Mouse (Mus musculus): ENCODE measurements at regions not wholly inside any gene's neighbourhood (a gene's known extent, or its start where the extent isn't known, plus 50 kb on each side); places are given as distances from the start of the nearest gene placed in this dataset.

DNA sequence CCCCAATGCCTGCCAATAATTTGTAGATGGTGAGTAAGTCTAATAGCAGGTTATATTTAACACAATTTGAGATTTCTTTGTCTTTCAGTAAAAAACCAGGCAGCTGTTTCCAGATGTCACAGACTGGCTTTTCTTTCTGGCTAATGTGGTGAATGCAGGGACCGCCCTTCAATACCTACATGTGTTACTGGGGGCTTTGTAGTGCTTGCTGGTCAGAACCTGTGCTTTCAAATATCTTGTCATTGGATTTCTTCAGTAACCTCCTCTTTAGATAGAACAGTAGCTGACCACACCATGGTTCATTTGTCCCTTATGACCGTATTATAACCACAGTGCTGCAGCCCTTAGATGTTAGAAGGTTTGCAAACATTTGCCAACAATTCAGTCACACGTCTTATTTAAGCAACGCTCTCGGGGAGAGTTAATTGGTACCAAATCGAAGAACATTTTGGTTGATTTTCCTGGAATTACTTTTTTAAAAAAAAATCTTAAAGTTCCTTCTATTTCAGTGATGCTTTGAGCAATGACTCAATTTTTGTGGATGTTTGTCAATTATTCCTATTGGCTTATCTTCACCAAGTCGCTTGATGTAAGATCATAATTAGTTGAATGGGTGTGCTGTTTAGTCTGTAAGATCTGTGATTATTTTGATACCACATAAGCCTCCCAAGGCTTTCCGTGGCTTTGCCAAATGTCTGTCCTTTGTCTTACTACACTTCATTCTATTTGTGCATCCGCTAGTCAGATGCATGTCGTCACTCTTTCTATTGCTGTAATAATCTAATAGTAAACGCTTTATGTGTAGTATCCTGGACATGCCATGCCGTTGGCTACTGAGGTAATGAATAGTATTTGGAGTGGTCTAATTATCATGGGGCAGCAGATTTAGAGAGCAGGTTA, 436.9 kb upstream of the Meis1 start:
- no peak for DNase-seq (ENCODE audit: low read depth in 1 of 2, low spot score in 2 of 2)

- no peak for DNase-seq (ENCODE audit: low read depth in 1 of 2, low spot score in 2 of 2)
Measured at GRCm38 (mm10) chr11:19456577-19456976, 437.8 kb upstream of the Meis1 start.

GRCm38 (mm10) chr11:19463730-19464358, 445.1 kb upstream of the Meis1 start:
- no peak for DNase-seq (ENCODE audit: low read depth in 1 of 2, low spot score in 2 of 2)

DNA sequence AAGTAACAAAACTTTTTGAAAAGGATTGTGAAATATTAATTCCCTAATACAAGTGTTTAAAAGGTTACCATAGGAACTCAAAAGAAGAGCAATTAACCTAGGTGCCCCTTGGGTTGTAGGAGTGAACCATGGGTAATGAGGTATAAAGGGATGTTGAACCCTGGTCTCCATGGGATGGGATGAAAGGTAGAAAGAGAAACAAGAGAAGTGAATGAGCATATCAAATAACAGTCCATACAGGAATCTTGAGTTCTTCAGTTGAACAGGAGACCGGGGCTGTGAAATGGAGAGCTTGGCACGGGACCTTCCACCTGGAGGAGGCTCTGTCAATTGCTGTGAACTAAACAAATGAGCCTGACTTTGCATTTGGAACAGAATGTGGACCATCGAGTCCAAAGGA, 449.6 kb upstream of the Meis1 start:
- no peak for DNase-seq (ENCODE audit: low read depth in 1 of 2, low spot score in 2 of 2)

DNA sequence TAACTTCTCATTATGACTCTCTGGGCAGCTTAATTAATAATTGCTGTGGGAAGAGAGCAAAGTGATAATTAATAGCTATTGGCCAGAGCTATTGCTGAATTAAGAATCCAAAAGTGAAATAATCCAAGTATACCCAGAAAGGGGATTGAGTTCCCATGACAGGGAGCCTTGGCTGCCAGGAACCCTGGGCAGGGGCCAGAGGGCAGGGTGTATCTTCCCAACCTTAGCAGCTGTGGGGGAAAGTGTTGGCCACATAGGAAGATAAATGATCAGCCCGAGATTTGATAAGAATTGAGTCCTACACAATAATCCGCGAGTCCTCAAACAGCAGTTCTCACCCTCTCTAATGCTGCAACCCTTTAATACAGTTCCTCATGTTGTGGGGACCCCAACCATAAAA, 450.0 kb upstream of the Meis1 start:
- DNase-seq (ENCODE audit: low read depth in 1 of 2, low spot score in 2 of 2): no peak

- DNase-seq (ENCODE audit: low read depth in 1 of 2, low spot score in 2 of 2): no peak
Measured at GRCm38 (mm10) chr11:19470648-19471341, 452.0 kb upstream of the Meis1 start.

DNA sequence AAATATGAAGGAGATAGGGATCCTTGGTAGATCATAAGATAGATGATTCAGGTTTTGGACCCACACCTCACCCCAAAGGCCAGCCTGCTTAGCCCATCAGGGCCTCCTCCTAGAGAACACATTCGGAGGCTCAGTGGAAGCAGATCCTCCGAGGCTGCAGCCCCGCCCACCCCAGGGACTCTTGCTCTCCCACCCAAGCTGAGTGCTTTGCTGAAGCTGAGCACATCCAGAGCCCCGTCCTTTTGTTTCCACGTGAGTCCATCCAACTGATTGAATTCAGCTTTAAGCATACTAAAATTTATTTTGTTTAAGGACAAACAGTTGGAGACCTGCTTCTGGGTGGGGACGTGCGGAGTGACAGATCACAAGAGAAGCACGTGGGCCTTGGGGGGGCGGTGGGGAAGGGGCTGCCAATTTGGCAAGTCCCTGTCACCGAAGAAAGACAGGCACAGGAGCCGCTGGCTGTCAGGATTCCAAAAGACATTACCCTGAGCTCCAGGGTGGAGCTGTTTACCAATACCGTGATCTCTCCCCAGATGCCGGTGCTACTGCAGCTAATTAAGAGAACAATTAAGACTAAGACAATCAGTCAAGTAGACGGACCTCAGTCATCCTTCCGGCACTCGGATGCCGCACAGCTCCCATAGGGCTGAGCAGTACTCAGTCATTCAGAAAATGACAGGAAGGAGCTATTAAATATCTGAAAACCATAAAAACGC, 448.9 kb upstream of the Spred2 start:
- no peak for DNase-seq (ENCODE audit: low read depth in 1 of 2, low spot score in 2 of 2)

DNA sequence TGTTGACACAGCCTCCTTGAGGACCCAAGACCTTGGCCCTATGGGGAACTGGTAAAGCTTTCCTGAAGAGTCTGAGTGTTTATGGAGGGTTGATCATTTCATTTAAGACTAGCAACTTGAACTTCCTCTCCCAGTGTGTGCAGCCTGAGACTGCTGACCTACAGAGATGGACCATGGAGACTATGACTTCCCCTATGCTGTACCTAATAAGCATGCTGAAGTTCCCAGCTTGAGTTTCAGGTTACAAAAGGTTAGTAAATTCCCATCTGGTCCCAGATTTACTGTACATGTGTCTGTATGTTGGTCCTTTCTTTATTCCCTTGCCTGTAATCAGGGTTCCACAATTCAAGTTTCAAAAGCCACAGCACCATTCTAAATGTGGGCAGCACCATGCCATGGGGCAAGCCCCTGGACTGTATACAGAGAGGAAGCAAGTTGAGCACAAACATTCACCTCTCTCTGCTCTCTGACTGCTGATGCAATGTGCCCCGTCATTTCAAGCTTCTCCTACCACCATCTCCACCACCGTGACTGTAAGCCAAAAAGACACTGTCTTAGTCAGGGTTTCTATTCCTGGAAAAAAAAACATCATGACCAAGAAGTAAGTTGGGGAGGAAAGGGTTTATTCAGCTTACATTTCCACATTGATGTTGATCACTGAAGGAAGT, 431.0 kb upstream of the Spred2 start:
- DNase-seq (ENCODE audit: low read depth in 1 of 2, low spot score in 2 of 2): no peak

- DNase-seq (ENCODE audit: low read depth in 1 of 2, low spot score in 2 of 2): no peak
Measured at GRCm38 (mm10) chr11:19521721-19522120, 402.5 kb upstream of the Spred2 start.

- no peak for DNase-seq (ENCODE audit: low read depth in 1 of 2, low spot score in 2 of 2)
Measured at GRCm38 (mm10) chr11:19523853-19524487, 400.2 kb upstream of the Spred2 start.

DNA sequence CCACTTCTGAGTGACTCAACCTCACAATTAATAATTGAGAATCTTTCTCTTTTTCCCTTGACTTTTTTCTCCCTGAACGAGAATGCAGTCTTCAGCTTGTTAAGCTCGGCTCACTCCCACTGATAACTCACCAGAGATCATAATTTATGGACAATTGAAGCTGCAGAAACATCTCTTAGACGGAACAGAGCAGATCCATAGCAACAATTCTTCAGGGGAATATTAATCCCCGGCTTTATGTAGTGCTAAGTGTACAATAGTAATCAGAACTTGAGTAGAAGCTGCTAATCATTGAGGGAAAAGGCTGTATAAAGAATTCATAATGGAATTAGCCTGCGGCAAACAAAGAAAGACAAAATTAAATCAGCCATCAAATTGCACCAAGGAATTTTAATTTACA, 395.0 kb upstream of the Spred2 start:
- no peak for DNase-seq (ENCODE audit: low read depth in 1 of 2, low spot score in 2 of 2)

GRCm38 (mm10) chr11:19530652-19531051, 393.5 kb upstream of the Spred2 start:
- DNase-seq (ENCODE audit: low read depth in 1 of 2, low spot score in 2 of 2): no peak

DNA sequence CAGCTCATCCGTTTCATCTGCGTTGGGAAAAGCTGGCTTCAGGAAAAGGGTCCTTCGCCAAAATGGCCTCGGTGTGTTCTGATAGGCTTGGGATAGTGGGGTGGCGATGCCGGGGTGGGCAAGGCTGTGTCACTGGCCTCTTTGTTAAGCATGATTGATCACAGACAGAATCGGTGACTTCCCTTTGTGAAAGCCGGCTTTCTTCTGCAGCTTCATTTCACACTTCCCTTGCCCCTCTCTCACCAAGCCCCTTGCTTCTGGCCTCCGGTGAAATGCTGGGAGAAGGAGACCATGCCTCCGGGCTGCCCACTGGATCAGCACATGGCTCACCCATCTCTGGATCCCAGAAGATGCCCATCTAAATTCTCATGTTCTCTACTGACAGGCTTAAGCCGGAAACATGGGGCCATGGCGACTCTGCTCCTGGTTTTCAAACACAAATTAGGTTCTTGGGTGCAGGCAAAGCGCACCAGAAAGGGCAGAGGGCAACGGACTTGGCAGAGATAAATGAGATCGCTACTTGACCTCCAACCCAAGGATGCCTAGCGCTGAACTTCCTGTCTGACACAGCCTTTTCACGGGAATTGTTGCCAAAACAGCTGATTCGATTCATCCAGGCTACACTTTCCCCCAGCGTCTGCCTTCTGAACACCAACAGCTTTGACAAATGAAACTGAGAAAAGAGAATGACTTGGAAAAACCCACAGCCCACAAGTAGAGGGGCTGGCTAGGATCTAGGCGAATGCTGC, 392.7 kb upstream of the Spred2 start:
- DNase-seq (ENCODE audit: low read depth in 1 of 2, low spot score in 2 of 2): no peak

DNA sequence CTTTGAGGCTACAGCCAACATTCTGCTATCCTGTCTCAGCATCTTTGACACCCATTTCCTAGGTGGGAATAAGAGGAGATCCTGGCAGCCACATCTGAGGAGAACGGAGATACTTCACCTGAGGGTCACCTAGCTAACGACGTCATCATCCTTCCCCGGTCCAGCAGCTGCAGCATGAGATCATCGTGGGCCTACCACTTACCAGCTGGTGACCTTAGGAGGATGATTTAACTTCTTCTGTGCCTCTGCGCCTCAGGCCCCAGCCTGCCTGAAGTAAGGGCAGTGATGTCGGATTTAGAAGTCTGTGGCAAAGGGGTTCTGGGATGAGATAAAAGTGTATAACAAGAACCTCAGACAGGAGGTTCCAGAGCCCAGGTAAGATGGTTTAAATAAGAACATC, 391.3 kb upstream of the Spred2 start:
- no peak for DNase-seq (ENCODE audit: low read depth in 1 of 2, low spot score in 2 of 2)

- no peak for DNase-seq (ENCODE audit: low read depth in 1 of 2, low spot score in 2 of 2)
Measured at GRCm38 (mm10) chr11:19533701-19534100, 390.5 kb upstream of the Spred2 start.

- DNase-seq (ENCODE audit: low read depth in 1 of 2, low spot score in 2 of 2): no peak
Measured at GRCm38 (mm10) chr11:19535215-19535614, 389.0 kb upstream of the Spred2 start.

DNA sequence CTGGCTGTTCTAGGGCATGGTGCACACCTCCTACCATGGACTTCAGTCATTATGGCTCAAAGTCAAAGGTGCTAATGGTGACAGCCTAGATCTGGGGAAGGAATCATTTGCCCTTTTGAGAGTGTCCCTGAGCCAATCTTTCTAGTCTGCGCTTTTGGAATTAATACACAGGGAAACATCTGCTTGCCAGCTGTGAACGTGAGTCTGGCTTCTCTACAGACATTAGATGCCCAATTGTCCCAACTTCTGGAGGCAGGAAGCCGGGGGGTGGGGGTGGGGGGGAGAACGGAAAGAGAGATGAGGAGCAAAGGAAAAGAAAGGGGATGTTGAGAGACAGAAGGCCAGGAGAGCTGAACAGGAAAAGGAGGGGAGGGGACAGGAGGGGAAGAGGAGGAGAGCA, 377.9 kb upstream of the Spred2 start:
- DNase-seq (ENCODE audit: low read depth in 1 of 2, low spot score in 2 of 2): no peak

GRCm38 (mm10) chr11:19554316-19554946, 369.7 kb upstream of the Spred2 start:
- no peak for DNase-seq (ENCODE audit: low read depth in 1 of 2, low spot score in 2 of 2)
